Mouse (Mus musculus) right cerebral cortex, postnatal 10 days (tissue): ENCODE results near the gene Spop.

Source experiments
- DNase-seq, 2 experiments: peaks; one replicate each; pipeline ENCODE4 v3.0.0; 2021; ENCODE audit warnings: low spot score in 2 of 2

Spop gene

DNA sequence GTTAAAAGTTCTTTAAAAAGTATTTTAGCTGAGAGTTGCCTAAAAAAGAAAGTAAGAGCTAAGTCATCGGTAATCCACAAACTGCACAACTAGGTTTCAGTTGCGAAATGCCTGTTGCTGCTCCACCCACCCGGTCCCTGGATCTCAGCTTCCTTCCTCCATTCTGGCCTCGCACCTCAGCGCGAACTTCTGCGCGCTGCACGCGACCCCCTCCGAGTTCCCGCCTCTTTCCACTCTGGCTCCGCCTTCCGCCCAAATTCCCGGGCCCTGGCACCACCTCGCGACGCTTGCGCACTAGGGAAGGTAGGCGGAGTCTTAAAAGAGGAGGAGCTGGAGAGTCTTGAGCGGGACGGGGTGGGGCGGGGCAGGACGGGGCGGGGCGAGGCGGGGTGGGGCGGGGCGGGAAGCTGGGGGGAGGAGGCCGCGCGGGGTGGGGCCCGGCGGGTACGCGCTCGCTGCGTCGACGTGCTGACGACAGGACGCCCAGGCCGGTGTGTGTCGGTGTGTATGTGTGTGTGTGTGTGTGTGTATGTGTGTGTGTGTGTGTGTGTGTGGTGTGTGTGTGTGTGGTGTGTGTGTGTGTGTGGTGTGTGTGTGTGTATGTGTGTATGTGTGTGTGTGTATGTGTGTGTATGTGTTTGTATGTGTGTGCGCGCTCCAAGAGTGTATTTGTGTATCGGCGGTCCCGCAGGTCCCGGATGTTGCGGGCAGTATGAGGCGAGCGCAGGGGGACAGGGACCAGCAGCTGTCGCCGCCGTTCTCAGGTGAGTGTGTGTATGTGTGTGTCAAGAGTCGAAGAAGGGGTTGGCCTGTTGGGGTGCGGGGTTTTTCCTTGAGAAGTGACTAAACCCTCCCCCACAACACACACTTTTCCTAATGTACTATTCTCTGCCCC, at the start of gene Spop:
Spop (plus strand) TSS at position 440 of the 895 bp plus-strand sequence.
- peak; percentile 92 to 94 for DNase-seq

DNA sequence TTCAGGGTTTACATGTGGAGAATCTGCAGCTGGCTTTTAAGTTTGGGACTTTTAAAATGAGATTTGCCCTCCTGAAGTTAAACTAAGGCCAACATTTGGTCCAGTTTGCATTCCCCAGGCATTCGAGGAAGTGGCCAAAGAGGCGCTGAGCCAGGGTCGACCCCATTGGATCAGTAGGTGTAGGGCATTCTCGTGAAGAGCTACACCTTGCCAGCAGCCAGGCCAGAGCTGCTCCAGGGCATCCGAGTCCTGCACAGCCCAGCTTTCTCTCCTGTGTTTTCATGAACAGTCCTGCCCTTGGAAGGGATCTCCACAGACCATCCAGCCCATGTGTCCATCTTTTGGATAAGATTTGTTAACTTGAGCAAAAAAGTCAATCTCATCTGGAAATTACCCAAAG, 49.5 kb upstream of the Spop start:
- DNase-seq = no peak

DNA sequence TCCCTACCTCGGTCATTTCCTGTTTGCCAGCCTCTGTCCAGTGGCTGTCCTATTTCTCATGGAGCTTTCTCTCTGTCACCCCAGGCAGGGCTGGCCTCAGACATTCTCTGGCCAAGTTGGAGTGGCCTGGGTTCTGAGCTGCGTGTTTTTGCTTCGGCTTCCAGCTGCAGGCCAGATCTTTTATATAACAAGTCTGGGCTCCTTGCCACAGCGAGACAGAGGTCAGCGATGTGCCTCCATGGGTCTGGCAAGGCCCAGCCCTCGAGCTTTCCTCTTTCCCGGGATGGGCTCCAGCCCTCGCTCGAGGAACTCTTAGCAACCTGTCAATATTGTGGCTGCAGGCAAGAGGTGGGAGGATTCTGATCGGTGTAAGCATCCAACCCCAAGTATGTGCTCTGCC, 48.3 kb upstream of the Spop start:
- peak; percentile 79 to 84 for DNase-seq

- DNase-seq = no peak
Observed at GRCm38 (mm10) chr11:95366280-95366897, 47.5 kb upstream of the Spop start.

GRCm38 (mm10) chr11:95367011-95367735, 46.7 kb upstream of the Spop start:
- no peak for DNase-seq

GRCm38 (mm10) chr11:95368231-95368823, 45.6 kb upstream of the Spop start:
- DNase-seq = no peak

DNA sequence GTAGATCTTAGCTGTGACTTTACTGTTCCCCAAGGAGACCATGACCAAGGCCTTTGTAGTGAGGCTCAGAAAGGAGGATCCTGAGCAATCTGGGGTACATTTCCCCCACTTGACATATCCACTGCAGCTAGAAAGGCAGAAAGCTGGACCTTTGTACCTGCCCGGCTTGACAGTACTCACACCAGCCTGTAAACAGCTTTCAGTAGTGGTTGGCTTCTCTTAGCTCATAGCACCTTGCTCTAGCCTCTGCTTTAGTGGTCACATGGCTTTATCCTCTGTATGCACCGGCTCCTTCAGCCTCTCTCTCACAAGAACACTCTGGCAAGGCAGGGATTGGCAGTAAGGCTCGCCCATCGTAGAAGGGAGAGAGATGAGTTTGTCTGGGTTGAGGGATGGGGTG, 45.0 kb upstream of the Spop start:
- no peak for DNase-seq

GRCm38 (mm10) chr11:95369964-95370890, 43.7 kb upstream of the Spop start:
- DNase-seq = peak; percentile 50 to 62

DNA sequence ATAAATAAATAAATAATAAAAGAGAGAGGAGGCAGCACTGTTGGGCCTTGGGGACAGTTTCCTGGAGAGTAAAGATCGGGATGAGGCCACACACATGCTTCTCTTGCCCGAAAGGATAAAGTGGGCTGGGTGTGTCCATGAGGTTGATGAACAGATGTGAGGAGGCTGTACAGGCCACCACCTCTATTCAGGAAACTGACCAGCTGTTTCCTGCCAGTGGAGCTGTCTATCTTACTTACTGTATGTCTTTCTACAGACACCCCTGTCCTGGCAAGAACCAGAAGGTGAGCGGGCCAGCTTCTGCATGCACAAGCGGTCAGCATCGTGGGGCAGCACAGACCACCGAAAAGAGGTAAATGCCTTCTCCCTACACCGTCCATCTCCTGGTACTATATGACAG, 42.7 kb upstream of the Spop start:
- DNase-seq = no peak

DNA sequence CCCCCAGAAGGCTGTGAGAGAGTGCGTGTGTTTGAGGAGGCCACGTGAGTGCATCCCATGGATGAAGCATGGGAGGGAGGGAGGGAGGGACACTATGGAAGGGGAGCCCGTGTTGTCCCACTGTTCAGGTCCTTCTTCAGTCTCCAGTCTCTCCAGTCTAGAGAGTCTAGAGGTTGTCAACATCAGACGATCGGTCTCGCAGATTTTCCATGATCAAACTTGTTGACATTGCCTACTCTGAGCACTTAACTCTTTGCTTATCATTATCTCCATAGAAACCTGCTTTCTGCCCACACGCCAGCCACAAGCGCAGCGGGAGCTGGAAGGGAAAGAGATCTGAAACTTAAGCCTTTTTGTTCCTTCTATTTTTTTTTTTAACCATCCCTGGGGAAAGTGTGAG, 35.0 kb upstream of the Spop start:
- DNase-seq = no peak

DNA sequence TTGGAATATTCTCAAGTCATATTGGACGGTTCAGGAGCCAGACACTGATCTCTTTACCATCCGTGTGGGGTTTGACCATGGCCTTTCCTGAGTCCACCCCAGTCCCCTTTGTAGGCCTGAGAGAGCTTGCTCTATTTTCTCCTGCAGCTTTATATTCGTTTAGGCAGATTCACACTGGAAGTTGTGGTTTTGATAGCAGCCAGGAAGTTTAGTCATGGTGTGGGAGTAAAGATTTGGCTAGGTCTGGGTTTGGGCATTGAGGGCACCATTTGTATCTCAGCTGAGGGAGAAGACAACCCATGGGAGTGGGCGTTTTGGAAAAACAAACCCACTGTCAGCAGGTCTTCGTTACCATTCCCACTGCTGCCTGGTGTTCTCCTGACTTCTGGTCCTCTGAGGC, 34.3 kb upstream of the Spop start:
- DNase-seq = no peak

GRCm38 (mm10) chr11:95380711-95381110, 33.2 kb upstream of the Spop start:
- no peak for DNase-seq

- no peak for DNase-seq
Observed at GRCm38 (mm10) chr11:95381146-95381545, 32.7 kb upstream of the Spop start.

GRCm38 (mm10) chr11:95383331-95383986, 30.4 kb upstream of the Spop start:
- DNase-seq = no peak

DNA sequence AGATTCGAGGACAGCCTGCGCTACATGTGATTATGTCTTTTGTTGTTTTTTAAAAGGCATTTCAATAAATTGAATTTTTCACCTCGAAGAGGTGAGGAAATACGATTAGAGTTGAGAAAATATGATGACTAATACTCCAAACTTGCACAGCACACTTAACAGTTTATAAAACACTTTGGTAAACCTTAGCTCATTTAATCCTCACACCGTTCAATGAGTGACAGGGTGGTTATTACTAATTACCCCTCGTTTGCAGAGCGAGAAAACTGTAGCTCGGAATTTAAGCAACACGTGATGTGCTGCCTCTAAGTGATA, 29.9 kb upstream of the Spop start:
- no peak for DNase-seq

DNA sequence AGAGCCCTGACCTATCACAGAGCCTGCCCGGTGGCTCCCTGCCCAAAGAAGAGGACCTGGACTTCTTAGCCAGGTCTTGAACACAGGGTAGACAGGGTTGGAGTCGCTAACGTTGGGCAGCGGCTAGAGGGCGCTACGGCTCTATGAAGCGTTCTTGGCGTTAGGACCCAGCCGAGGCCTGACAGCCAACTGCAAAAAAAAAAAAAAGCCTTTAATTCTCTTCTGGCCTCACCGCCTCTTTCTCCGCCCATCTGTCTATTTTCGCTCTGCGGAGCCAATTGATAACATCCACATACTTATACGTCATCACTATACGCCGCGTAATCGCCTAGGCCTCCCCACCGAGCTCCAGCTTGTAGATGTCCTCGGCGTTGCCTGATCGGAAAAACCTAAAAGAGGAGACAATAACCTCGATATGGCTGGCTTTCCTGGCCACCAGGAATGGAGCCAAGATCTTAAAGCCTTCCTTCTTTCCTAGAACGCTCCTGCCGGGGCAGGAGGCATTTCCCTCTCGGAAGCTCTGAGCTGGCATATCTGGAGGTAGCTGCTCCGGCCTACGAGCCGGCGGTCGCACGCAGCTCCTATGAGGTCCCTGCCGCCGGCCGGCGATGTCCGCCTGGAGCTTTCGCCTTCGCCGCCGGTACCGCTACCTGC, 29.4 kb upstream of the Spop start, which contains the start of gene Slc35b1:
Slc35b1 (plus strand) TSS at position 374 of the 654 bp plus-strand sequence.
- DNase-seq = peak; percentile 95 to 98

- DNase-seq = no peak
Observed at GRCm38 (mm10) chr11:95384973-95385320, 28.9 kb upstream of the Spop start.

- no peak for DNase-seq
Observed at GRCm38 (mm10) chr11:95387354-95387753, 26.5 kb upstream of the Spop start.

- no peak for DNase-seq
Observed at GRCm38 (mm10) chr11:95389006-95389405, 24.9 kb upstream of the Spop start.

DNA sequence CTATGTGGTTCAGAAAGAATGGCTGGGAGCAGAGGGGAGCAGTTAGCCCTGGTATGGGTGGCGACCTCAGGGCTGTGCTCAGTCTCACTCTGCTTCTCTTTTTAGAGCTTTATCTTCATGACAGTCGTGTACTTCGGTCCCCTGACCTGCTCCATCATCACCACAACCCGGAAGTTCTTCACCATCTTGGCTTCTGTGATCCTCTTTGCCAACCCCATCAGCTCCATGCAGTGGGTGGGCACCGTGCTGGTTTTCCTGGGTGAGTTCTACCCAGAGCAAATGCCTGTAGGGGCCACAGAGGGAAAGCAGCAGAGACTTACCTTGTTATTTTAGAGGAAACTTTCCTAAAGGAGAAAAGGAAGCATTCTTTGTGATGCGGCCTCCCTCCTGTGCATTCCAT, 23.5 kb upstream of the Spop start:
- DNase-seq = no peak
